Mouse (Mus musculus) bone marrow, adult 2 months (tissue): Measurements from ENCODE around the gene Zfp638.

Experiments used
- CTCF ChIP-seq: fragments of 200-500 bp; IDR thresholded peaks from 2 replicates; pipeline ENCODE4 v1.5.1; 2011; ENCODE audit warnings: low read length, control low read depth; ENCODE audit not compliant: control insufficient read depth, insufficient read depth
- POLR2A ChIP-seq: fragments of 200-500 bp; IDR thresholded peaks from 2 replicates; pipeline ENCODE4 v1.6.1; 2011; ENCODE audit warnings: low read depth, mild to moderate bottlenecking, control low read depth, low read length, borderline replicate concordance; ENCODE audit not compliant: control insufficient read depth

GRCm38 (mm10) chr6:83840086-83840485 is 26.8 kb upstream of the Zfp638 start:
- TF ChIP-seq POLR2A, result no peak
- no peak for TF ChIP-seq CTCF
